Mouse (Mus musculus): ENCODE results near the gene Acat1. TPM values are rescaled to one million over a fixed set of nuclear protein-coding genes. Genes with fewer than 3 reads are reported as not detected.

Acat1 gene
- total RNA-seq (2023): 10 to 100 TPM; 21.7 to 22.6 TPM

GRCm38 (mm10) chr9:53609968-53610781 lies at the start of gene Acat1:
Acat1 (minus strand) TSS chr9:53610382.

GRCm38 (mm10) chr9:53536558-53537320 lies 73.4 kb downstream of the Acat1 start, which contains the start of the genes Atm and Npat:
Atm (minus strand) TSS chr9:53536740.
Npat (plus strand) TSS chr9:53537047.

Other genes starting within 250 kb of the Acat1 start
- gene Kdelc2, start 226.4 kb downstream of the Acat1 start, total RNA-seq (2023): 1 to 10 TPM; 6.8 to 7.5 TPM
- not detected for gene 4930550C14Rik, start 208.1 kb downstream of the Acat1 start, total RNA-seq (2023)
- gene Atm, start 73.6 kb downstream of the Acat1 start, total RNA-seq (2023): 10 to 100 TPM; 12.4 to 17.6 TPM
- gene Npat, start 73.3 kb downstream of the Acat1 start, total RNA-seq (2023): 10 to 100 TPM; 10.8 to 13.5 TPM
- 10 to 100 TPM; 23.0 to 24.1 TPM for gene Cul5, start 59.6 kb upstream of the Acat1 start, total RNA-seq (2023)
- gene Rab39, start 95.8 kb upstream of the Acat1 start, total RNA-seq (2023): 1 to 10 TPM; 6.5 to 8.4 TPM
- gene Slc35f2, start 161.2 kb upstream of the Acat1 start, total RNA-seq (2023): under 1 TPM in 1 of 2 experiments, not detected in 1; 0.29 TPM
- gene Sln, start 239.8 kb upstream of the Acat1 start, total RNA-seq (2023): not detected

Data from monocyte, adult 59 days (primary cell).